Mouse (Mus musculus): ENCODE data around the gene Clstn1. TPM values are rescaled to one million over a fixed set of nuclear protein-coding genes. Genes with fewer than 3 reads are reported as not detected.
A peak's percentile ranks its signal among the peaks of the same experiment; 100 is the strongest.

Gene Clstn1
- polyA plus RNA-seq, 1 experiment from 2014 or later, result 60.4 TPM

GRCm38 (mm10) chr4:149602236-149602635 lies 16.0 kb downstream of the Clstn1 start:
- H3K27me3 ChIP-seq (replicated peaks; ENCODE audit: control insufficient read depth, insufficient read depth, low read length), result no peaks in the 10 kb centered on the region
- no peaks in the 10 kb centered on the region for H3K36me3 ChIP-seq (ENCODE audit: control insufficient read depth, insufficient read depth, low read length)
- ATAC-seq, result no peak
- no peak overlapping the region for H3K4me2 ChIP-seq (ENCODE audit: low read length)
- H3K9me3 ChIP-seq (ENCODE audit: control insufficient read depth, low read length), result no peaks in the 10 kb centered on the region
- H3K4me1 ChIP-seq (ENCODE audit: control insufficient read depth, insufficient read depth, low read depth, low read length), result peaks cover 25% of the 10 kb centered on the region
- no peak overlapping the region for H3K9ac ChIP-seq (ENCODE audit: low read depth, low read length)
- H3K4me3 ChIP-seq (ENCODE audit: low read length), result no peak overlapping the region
- whole genome bisulfite sequencing, result 38% methylated on average over 7 of the region's 7 CpGs
- no peak overlapping the region for H3K27ac ChIP-seq (ENCODE audit: low read depth, low read length)

- no peak overlapping the region for H3K9ac ChIP-seq (ENCODE audit: low read depth, low read length)
- ATAC-seq, result no peak
- no peaks in the 10 kb centered on the region for H3K36me3 ChIP-seq (ENCODE audit: control insufficient read depth, insufficient read depth, low read length)
- H3K27ac ChIP-seq (ENCODE audit: low read depth, low read length), result no peak overlapping the region
- H3K27me3 ChIP-seq (replicated peaks; ENCODE audit: control insufficient read depth, insufficient read depth, low read length), result no peaks in the 10 kb centered on the region
- WGBS, result 67% methylated on average over 1 of the region's 1 CpGs
- no peaks in the 10 kb centered on the region for H3K9me3 ChIP-seq (ENCODE audit: control insufficient read depth, low read length)
- H3K4me2 ChIP-seq (ENCODE audit: low read length), result no peak overlapping the region
- peaks cover 32% of the 10 kb centered on the region for H3K4me1 ChIP-seq (ENCODE audit: control insufficient read depth, insufficient read depth, low read depth, low read length)
- no peak overlapping the region for H3K4me3 ChIP-seq (ENCODE audit: low read length)
Observed at GRCm38 (mm10) chr4:149603860-149604259, 17.6 kb downstream of the Clstn1 start.

DNA sequence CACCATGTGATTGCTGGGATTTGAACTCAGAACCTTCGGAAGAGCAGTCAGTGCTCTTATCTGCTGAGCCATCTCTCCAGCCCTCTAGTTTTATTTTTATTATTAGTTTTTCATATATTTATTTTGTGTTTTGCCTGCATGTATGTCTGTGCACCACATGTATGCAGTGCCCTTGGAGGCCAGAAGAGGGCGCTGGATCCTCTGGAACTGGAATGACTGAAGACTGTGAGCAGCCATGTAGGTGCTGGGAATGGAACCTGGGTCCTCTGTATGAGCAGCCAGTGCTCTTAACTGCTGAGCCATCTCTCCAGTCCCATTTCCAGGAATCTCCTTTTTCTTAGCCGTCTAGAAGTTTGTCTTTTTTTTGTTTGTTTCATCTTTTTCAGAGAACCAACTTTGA lies 18.2 kb downstream of the Clstn1 start:
- no peak overlapping the region for H3K4me3 ChIP-seq (ENCODE audit: low read length)
- no peak for ATAC-seq
- WGBS, result 80% methylated on average over 3 of the region's 3 CpGs
- no peak overlapping the region for H3K4me2 ChIP-seq (ENCODE audit: low read length)
- H3K27ac ChIP-seq (ENCODE audit: low read depth, low read length), result no peak overlapping the region
- no peaks in the 10 kb centered on the region for H3K9me3 ChIP-seq (ENCODE audit: control insufficient read depth, low read length)
- H3K36me3 ChIP-seq (ENCODE audit: control insufficient read depth, insufficient read depth, low read length), result no peaks in the 10 kb centered on the region
- H3K4me1 ChIP-seq (ENCODE audit: control insufficient read depth, insufficient read depth, low read depth, low read length), result peaks cover 39% of the 10 kb centered on the region
- no peaks in the 10 kb centered on the region for H3K27me3 ChIP-seq (replicated peaks; ENCODE audit: control insufficient read depth, insufficient read depth, low read length)
- H3K9ac ChIP-seq (ENCODE audit: low read depth, low read length), result no peak overlapping the region

GRCm38 (mm10) chr4:149606056-149606455 lies 19.8 kb downstream of the Clstn1 start:
- Histone ChIP-seq H3K4me1 (ENCODE audit: control insufficient read depth, insufficient read depth, low read depth, low read length) (peaks cover 38% of the 10 kb centered on the region), H3K4me3 (ENCODE audit: low read length) (no peak overlapping the region), H3K36me3 (ENCODE audit: control insufficient read depth, insufficient read depth, low read length) (no peaks in the 10 kb centered on the region), H3K27me3 (replicated peaks; ENCODE audit: control insufficient read depth, insufficient read depth, low read length) (no peaks in the 10 kb centered on the region), H3K27ac (ENCODE audit: low read depth, low read length) (peak overlapping the region; percentile 56), H3K4me2 (ENCODE audit: low read length) (peak overlapping the region; percentile 25), H3K9ac (ENCODE audit: low read depth, low read length) (no peak overlapping the region), H3K9me3 (ENCODE audit: control insufficient read depth, low read length) (no peaks in the 10 kb centered on the region)
- peak; percentile 46 for ATAC-seq
- WGBS, result 52% methylated on average over 18 of the region's 18 CpGs

- H3K9me3 ChIP-seq (ENCODE audit: control insufficient read depth, low read length), result no peaks in the 10 kb centered on the region
- 41% methylated on average over 15 of the region's 15 CpGs for WGBS
- H3K4me1 ChIP-seq (ENCODE audit: control insufficient read depth, insufficient read depth, low read depth, low read length), result peaks cover 34% of the 10 kb centered on the region
- H3K4me3 ChIP-seq (ENCODE audit: low read length), result no peak overlapping the region
- ATAC-seq, result no peak
- no peak overlapping the region for H3K27ac ChIP-seq (ENCODE audit: low read depth, low read length)
- H3K9ac ChIP-seq (ENCODE audit: low read depth, low read length), result no peak overlapping the region; the same call in 1 of the 2 replicates
- no peak overlapping the region for H3K4me2 ChIP-seq (ENCODE audit: low read length)
- H3K36me3 ChIP-seq (ENCODE audit: control insufficient read depth, insufficient read depth, low read length), result no peaks in the 10 kb centered on the region
- H3K27me3 ChIP-seq (replicated peaks; ENCODE audit: control insufficient read depth, insufficient read depth, low read length), result no peaks in the 10 kb centered on the region
Observed at GRCm38 (mm10) chr4:149606766-149607358, 20.6 kb downstream of the Clstn1 start.

DNA sequence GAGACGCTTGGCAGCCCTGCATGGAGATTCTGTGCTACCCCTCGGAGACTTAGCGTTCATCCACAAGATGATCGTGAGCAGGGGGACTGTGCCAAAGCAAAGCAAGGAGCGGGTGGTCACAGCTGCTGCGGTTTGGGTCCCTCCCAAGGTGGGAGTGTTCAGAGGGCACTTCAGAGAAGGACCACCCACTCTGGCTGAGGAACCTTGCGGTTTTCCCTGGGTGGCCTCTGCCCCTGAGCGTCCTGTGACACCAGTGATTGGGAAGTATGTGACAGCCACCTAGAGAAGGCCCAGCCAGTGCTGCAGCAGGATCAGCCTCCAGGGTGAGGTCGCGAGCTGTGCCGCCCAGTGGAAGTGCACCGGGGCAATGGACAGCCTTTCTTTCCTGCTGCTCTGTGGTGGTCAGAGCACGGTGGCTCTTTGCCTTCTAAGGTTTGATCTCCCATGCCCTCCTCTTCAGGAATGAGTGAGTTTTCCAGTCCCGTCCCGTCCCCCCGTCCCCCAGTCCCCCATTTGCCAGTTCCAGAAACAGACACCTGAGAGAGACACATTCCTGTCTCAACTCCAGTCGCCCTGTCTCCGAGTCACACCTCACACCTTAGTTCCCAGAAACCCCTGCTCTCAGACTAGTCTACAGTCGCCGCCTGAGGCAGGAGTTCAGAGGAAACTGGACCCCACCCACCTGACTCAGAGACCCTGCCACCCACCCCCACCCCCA lies 21.5 kb downstream of the Clstn1 start:
- no peaks in the 10 kb centered on the region for H3K9me3 ChIP-seq (ENCODE audit: control insufficient read depth, low read length)
- H3K27ac ChIP-seq (ENCODE audit: low read depth, low read length), result peak overlapping the region; percentile 14; the same call in 1 of the 2 replicates
- H3K9ac ChIP-seq (ENCODE audit: low read depth, low read length), result 0 out of 2 replicates have a peak overlapping the region, but pooled peaks have one; percentile 27
- peaks cover 28% of the 10 kb centered on the region for H3K4me1 ChIP-seq (ENCODE audit: control insufficient read depth, insufficient read depth, low read depth, low read length)
- peak; percentile 18; the same call in 1 of the 2 replicates for ATAC-seq
- no peak overlapping the region for H3K4me2 ChIP-seq (ENCODE audit: low read length)
- no peaks in the 10 kb centered on the region for H3K27me3 ChIP-seq (replicated peaks; ENCODE audit: control insufficient read depth, insufficient read depth, low read length)
- no peak overlapping the region for H3K4me3 ChIP-seq (ENCODE audit: low read length)
- no peaks in the 10 kb centered on the region for H3K36me3 ChIP-seq (ENCODE audit: control insufficient read depth, insufficient read depth, low read length)
- WGBS, result 59% methylated on average over 20 of the region's 20 CpGs

- no peak overlapping the region for H3K4me2 ChIP-seq (ENCODE audit: low read length)
- peaks cover 28% of the 10 kb centered on the region for H3K4me1 ChIP-seq (ENCODE audit: control insufficient read depth, insufficient read depth, low read depth, low read length)
- H3K4me3 ChIP-seq (ENCODE audit: low read length), result no peak overlapping the region
- H3K27ac ChIP-seq (ENCODE audit: low read depth, low read length), result no peak overlapping the region
- no peaks in the 10 kb centered on the region for H3K36me3 ChIP-seq (ENCODE audit: control insufficient read depth, insufficient read depth, low read length)
- 94% methylated on average over 6 of the region's 6 CpGs for WGBS
- no peaks in the 10 kb centered on the region for H3K9me3 ChIP-seq (ENCODE audit: control insufficient read depth, low read length)
- no peak for ATAC-seq
- no peak overlapping the region for H3K9ac ChIP-seq (ENCODE audit: low read depth, low read length)
- H3K27me3 ChIP-seq (replicated peaks; ENCODE audit: control insufficient read depth, insufficient read depth, low read length), result no peaks in the 10 kb centered on the region
Observed at GRCm38 (mm10) chr4:149608309-149608638, 22.0 kb downstream of the Clstn1 start.

DNA sequence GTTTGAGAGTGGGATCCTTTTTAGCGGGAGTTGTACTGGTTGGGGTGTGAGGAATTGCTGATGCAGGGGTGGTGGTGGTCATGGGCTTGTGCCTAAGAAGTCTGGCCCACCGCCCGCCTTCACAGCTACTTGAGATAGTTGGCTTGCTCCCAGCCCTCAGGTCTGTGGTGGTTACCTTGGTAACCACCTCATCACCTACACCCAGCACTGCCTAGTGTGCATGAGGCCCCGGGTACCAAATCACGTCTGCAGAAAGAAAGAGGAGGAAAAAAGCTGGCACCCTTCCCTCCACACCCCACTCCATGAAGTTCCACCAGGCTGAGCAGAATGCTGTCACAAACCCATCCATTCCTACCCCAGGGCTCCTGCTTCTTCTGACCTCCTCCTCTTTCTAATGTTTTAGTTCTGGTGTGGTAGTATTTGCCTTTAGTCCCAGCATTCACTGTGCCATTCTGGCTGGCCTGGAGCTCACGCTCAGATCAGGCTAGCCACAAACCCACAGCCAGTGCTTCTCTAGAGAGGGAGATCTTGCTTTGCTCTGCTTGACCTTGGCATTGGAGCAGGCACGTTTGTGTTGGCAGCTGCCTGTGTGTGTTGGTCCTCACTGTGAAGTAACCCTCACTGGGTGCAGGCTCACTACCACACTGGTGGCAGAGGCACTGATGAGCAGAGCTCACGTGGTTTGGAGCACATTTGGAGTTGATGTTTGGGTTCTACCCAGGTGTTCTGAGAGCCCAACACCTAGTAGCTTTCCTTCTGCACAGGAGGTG lies 23.2 kb downstream of the Clstn1 start:
- Histone ChIP-seq H3K4me1 (ENCODE audit: control insufficient read depth, insufficient read depth, low read depth, low read length) (peaks cover 28% of the 10 kb centered on the region), H3K4me2 (ENCODE audit: low read length) (no peak overlapping the region), H3K27me3 (replicated peaks; ENCODE audit: control insufficient read depth, insufficient read depth, low read length) (no peaks in the 10 kb centered on the region), H3K36me3 (ENCODE audit: control insufficient read depth, insufficient read depth, low read length) (no peaks in the 10 kb centered on the region), H3K9ac (ENCODE audit: low read depth, low read length) (no peak overlapping the region; the same call in 1 of the 2 replicates), H3K4me3 (ENCODE audit: low read length) (no peak overlapping the region), H3K9me3 (ENCODE audit: control insufficient read depth, low read length) (no peaks in the 10 kb centered on the region), H3K27ac (ENCODE audit: low read depth, low read length) (no peak overlapping the region; the same call in 1 of the 2 replicates)
- 45% methylated on average over 8 of the region's 8 CpGs for WGBS
- no peak for ATAC-seq
